Mouse (Mus musculus): ENCODE measurements around the gene Oas1e. TPM values are rescaled to one million over a fixed set of nuclear protein-coding genes. Genes with fewer than 3 reads are reported as not detected.

Oas1e gene
- polyA plus RNA-seq (2014; fragmentation: Illumina TruSeq; extraction: RNeasy Lipid Tissue Mini Kit (QIAGEN cat#74804)), result 6.4 TPM

GRCm38 (mm10) chr5:120795480-120796034 is at the start of gene Oas1e:
Gene Oas1e (minus strand): TSS chr5:120795530.

DNA sequence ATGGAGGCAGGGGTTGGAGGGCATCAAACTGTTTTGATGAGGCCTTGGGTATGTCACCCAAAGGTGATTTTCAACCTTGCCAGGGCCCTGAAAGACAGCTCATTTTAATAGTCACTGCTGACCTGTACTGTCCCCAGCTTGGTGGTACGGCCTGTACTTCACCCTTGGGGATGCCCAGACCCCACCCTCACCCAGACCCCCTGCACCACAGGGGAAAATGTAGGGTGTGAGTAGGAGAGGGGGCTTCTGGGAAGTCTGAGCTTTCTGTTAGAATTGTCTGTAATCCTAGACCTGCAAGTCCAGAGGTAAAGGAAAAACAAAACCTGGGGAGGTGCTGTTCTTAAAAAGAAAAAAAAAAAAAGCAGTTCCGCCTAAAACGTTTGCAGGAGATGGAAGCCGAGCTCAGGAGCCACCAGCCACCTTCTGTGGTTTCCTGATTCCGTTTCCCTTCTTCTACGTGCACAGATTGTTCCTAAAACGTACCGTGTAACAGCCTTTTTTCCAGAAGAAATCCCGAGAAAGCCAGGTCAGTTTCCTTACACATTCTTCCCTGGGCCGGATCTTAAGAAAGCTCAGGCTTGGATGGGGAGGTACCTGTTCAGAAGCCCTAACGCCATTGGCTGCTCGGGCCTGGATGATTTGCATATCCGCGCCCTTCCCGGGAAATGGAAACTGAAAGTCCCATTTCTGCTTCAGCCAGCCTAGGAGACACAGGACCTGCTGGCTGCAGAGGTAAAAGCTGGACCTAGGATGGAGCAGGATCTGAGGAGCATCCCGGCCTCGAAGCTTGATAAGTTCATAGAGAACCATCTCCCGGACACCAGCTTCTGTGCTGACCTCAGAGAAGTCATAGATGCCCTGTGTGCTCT is 16.9 kb upstream of the Oas1e start, which contains the start of gene Oas1c:
TSS of gene Oas1c (minus strand) at position 564 of the 869 bp plus-strand sequence.

GRCm38 (mm10) chr5:120777478-120777877 is 17.9 kb downstream of the Oas1e start, which contains the start of gene Oas3:
Gene Oas3 (minus strand): TSS chr5:120777661.

DNA sequence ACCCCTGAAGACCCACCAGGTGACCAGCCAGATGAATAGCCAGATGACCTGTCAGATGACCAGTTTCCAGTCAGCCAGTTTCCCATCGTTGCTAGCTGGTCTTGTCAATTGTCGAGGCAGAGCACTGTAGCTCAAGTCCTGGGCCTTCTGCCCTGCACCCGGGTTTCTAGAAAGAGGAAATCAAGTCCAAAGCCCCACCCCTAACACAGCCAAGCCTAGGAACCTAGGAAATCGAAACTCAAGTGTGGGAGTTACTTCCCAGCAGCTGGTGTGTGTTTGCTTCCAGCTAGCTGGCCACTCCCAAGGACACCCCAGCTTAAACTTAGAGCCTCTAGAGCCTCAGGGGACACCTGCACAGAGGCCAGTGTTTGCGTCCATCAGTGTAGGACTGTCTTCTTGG is 45.6 kb downstream of the Oas1e start, which contains the start of gene Oas2:
TSS of gene Oas2 (minus strand) at position 166 of the 400 bp plus-strand sequence.

Other genes with a start within 250 kb of the Oas1e start
- gene Tpcn1, start 206.9 kb downstream of the Oas1e start, polyA plus RNA-seq (2014; fragmentation: Illumina TruSeq; extraction: RNeasy Lipid Tissue Mini Kit (QIAGEN cat#74804)), result 3.1 TPM
- gene Iqcd, start 206.5 kb downstream of the Oas1e start, polyA plus RNA-seq (2014; fragmentation: Illumina TruSeq; extraction: RNeasy Lipid Tissue Mini Kit (QIAGEN cat#74804)), result not detected
- not detected for gene Rita1, start 182.9 kb downstream of the Oas1e start, polyA plus RNA-seq (2014; fragmentation: Illumina TruSeq; extraction: RNeasy Lipid Tissue Mini Kit (QIAGEN cat#74804))
- gene Ddx54, start 182.8 kb downstream of the Oas1e start, polyA plus RNA-seq (2014; fragmentation: Illumina TruSeq; extraction: RNeasy Lipid Tissue Mini Kit (QIAGEN cat#74804)), result 0.60 TPM
- gene Cfap73, start 161.3 kb downstream of the Oas1e start, polyA plus RNA-seq (2014; fragmentation: Illumina TruSeq; extraction: RNeasy Lipid Tissue Mini Kit (QIAGEN cat#74804)), result not detected
- not detected for gene Rasal1, start 146.7 kb downstream of the Oas1e start, polyA plus RNA-seq (2014; fragmentation: Illumina TruSeq; extraction: RNeasy Lipid Tissue Mini Kit (QIAGEN cat#74804))
- 0.34 TPM for gene Dtx1, start 83.6 kb downstream of the Oas1e start, polyA plus RNA-seq (2014; fragmentation: Illumina TruSeq; extraction: RNeasy Lipid Tissue Mini Kit (QIAGEN cat#74804))
- gene Oas2, start 45.7 kb downstream of the Oas1e start, polyA plus RNA-seq (2014; fragmentation: Illumina TruSeq; extraction: RNeasy Lipid Tissue Mini Kit (QIAGEN cat#74804)), result 0.68 TPM
- 0.26 TPM for gene Oas3, start 17.9 kb downstream of the Oas1e start, polyA plus RNA-seq (2014; fragmentation: Illumina TruSeq; extraction: RNeasy Lipid Tissue Mini Kit (QIAGEN cat#74804))
- 6.7 TPM for gene Oas1c, start 17.0 kb upstream of the Oas1e start, polyA plus RNA-seq (2014; fragmentation: Illumina TruSeq; extraction: RNeasy Lipid Tissue Mini Kit (QIAGEN cat#74804))
- not detected for gene Oas1f, start 51.8 kb upstream of the Oas1e start, polyA plus RNA-seq (2014; fragmentation: Illumina TruSeq; extraction: RNeasy Lipid Tissue Mini Kit (QIAGEN cat#74804))
- 9.7 TPM for gene Oas1h, start 65.9 kb upstream of the Oas1e start, polyA plus RNA-seq (2014; fragmentation: Illumina TruSeq; extraction: RNeasy Lipid Tissue Mini Kit (QIAGEN cat#74804))
- gene Oas1g, start 92.1 kb upstream of the Oas1e start, polyA plus RNA-seq (2014; fragmentation: Illumina TruSeq; extraction: RNeasy Lipid Tissue Mini Kit (QIAGEN cat#74804)), result not detected
- 1.1 TPM for gene Oas1a, start 112.0 kb upstream of the Oas1e start, polyA plus RNA-seq (2014; fragmentation: Illumina TruSeq; extraction: RNeasy Lipid Tissue Mini Kit (QIAGEN cat#74804))
- 3.2 TPM for gene Oas1d, start 119.0 kb upstream of the Oas1e start, polyA plus RNA-seq (2014; fragmentation: Illumina TruSeq; extraction: RNeasy Lipid Tissue Mini Kit (QIAGEN cat#74804))
- gene Rph3a, start 214.6 kb upstream of the Oas1e start, polyA plus RNA-seq (2014; fragmentation: Illumina TruSeq; extraction: RNeasy Lipid Tissue Mini Kit (QIAGEN cat#74804)), result 0.77 TPM

All from ovary, adult 10 weeks (tissue).